Mouse (Mus musculus) T-helper 17 cell (primary cell): Measurements from ENCODE around the gene Dazl.

Experiments used
- in situ Hi-C, 2 experiments: fragments of 300-600 bp; cut with MboI, MseI; formaldehyde crosslinking; loops; 1 replicate in 1 of 2; 2 replicates in 1 of 2; pipeline ENCODE4 v1.15.1; 2025; ENCODE audit warnings: high pct_unique_total_duplicates in 2 of 2

Gene Dazl

GRCm38 (mm10) chr17:50291485-50292200, 1.8 kb downstream of the Dazl start:
- in situ Hi-C loops = no loop called here

GRCm38 (mm10) chr17:50284845-50285244, 8.6 kb downstream of the Dazl start:
- in situ Hi-C loops = no loop called here

GRCm38 (mm10) chr17:50261615-50262014, 31.8 kb downstream of the Dazl start:
- in situ Hi-C loops = loop anchor here in 1 of 2 experiments (10.0 to 25.0 kb wide), 2 partner anchors 63 to 599 kb away; no protein-coding TSS in a partner anchor

GRCm38 (mm10) chr17:50260856-50261255, 32.6 kb downstream of the Dazl start:
- in situ Hi-C loops = loop anchor here in 1 of 2 experiments (10.0 to 25.0 kb wide), 2 partner anchors 64 to 599 kb away; no protein-coding TSS in a partner anchor

- in situ Hi-C loops = no loop called here
Observed at GRCm38 (mm10) chr17:50246605-50247004, 46.8 kb downstream of the Dazl start.

- in situ Hi-C loops = loop anchor here (5.0 kb wide), 1 partner anchor 282 kb away; no protein-coding TSS in a partner anchor
Observed at GRCm38 (mm10) chr17:50244675-50245074, 48.8 kb downstream of the Dazl start.

GRCm38 (mm10) chr17:50243326-50243725, 50.1 kb downstream of the Dazl start:
- in situ Hi-C loops = loop anchor here (5.0 kb wide), 1 partner anchor 281 kb away; no protein-coding TSS in a partner anchor

GRCm38 (mm10) chr17:50237818-50238610, 55.4 kb downstream of the Dazl start:
- in situ Hi-C loops = no loop called here

- in situ Hi-C loops = no loop called here
Observed at GRCm38 (mm10) chr17:50237436-50237709, 56.1 kb downstream of the Dazl start.

GRCm38 (mm10) chr17:50236702-50237435, 56.6 kb downstream of the Dazl start:
- in situ Hi-C loops = no loop called here

- in situ Hi-C loops = no loop called here
Observed at GRCm38 (mm10) chr17:50235943-50236701, 57.3 kb downstream of the Dazl start.

- in situ Hi-C loops = no loop called here
Observed at GRCm38 (mm10) chr17:50233956-50234355, 59.5 kb downstream of the Dazl start.

GRCm38 (mm10) chr17:50232821-50233220, 60.6 kb downstream of the Dazl start:
- in situ Hi-C loops = no loop called here

- in situ Hi-C loops = no loop called here
Observed at GRCm38 (mm10) chr17:50231206-50231605, 62.2 kb downstream of the Dazl start.

GRCm38 (mm10) chr17:50229534-50229933, 63.9 kb downstream of the Dazl start:
- in situ Hi-C loops = loop anchor here in 1 of 2 experiments (10.0 kb wide), 1 partner anchor 1535 kb away; no protein-coding TSS in a partner anchor
